10 mouse cellular contexts compared by ENCODE assay signal in the genomic region with DNA sequence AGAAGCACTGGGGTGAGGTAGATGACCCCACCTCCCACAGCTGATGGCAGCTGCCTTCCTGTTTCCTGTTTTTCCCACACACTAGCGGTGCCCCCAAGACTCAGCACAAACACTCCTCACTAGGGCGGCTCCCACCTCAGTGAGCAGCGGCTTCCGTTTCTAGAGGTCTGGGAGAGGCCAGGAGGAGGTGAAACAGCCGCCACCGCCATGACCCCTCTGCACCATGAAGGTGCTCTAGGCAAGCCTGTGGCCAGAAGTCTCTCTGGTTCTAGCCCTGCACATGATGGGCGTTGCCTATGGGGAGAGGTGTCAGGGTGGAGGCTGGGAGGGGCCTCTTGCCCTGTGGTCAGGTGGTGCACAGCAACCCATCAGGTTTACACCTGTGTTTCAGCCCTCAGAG. TPM values are rescaled to one million over a fixed set of nuclear protein-coding genes. Genes with fewer than 3 reads are reported as not detected.
DNase-seq lines count a peak whose midpoint lies in the region; ATAC-seq and TF ChIP-seq lines count a peak whose summit lies in the region.
"Had no signal": no experiment of that assay in that cellular context is flagged by ENCODE, and none has a peak within 500 bp of the region (broad histone marks: within the 10 kb centered on the region; RNA-seq: fewer than 3 reads in every experiment).

No protein-coding gene starts in this region.

- WGBS in lung, embryonic 15.5 days = 48% methylated on average over 7 of the region's 7 CpGs
- 56% methylated on average over 7 of the region's 7 CpGs for WGBS in stomach, embryonic 16.5 days
- WGBS in forebrain, postnatal 0 days = 81% methylated on average over 7 of the region's 7 CpGs
- WGBS in midbrain, embryonic 15.5 days = 82% methylated on average over 7 of the region's 7 CpGs

- H3K27ac ChIP-seq in lung, embryonic 15.5 days = peak overlapping the region; percentile 14; the same call in 1 of the 2 replicates
- 0 out of 2 replicates have a peak overlapping the region, but pooled peaks have one; percentile 14 for H3K27ac ChIP-seq in stomach, embryonic 16.5 days (ENCODE audit: low read length)
- H3K27ac ChIP-seq in forebrain, postnatal 0 days (ENCODE audit: low read depth, low read length) = no peak overlapping the region
- no peak overlapping the region for H3K27ac ChIP-seq in midbrain, embryonic 15.5 days
- H3K27ac ChIP-seq: stomach, embryonic 15.5 days had no signal

- intact Hi-C loops in heart, postnatal 36 days (cut with DNase I) = loop anchor here (5.0 kb wide), 1 partner anchor 127 kb away; no protein-coding TSS in a partner anchor

- peak overlapping the region; percentile 5; the same call in 1 of the 2 replicates for H3K4me2 ChIP-seq in lung, embryonic 15.5 days
- H3K4me2 ChIP-seq in stomach, embryonic 16.5 days (ENCODE audit: low read depth, low read length) = no peak overlapping the region
- H3K4me2 ChIP-seq in forebrain, postnatal 0 days (ENCODE audit: low read depth) = no peak overlapping the region
- H3K4me2 ChIP-seq in midbrain, embryonic 15.5 days = no peak overlapping the region
- H3K4me2 ChIP-seq: stomach, embryonic 15.5 days had no signal

- H3K9ac ChIP-seq in lung, embryonic 15.5 days = no peak overlapping the region
- no peak overlapping the region for H3K9ac ChIP-seq in stomach, embryonic 16.5 days (ENCODE audit: low read length)
- no peak overlapping the region for H3K9ac ChIP-seq in forebrain, postnatal 0 days
- H3K9ac ChIP-seq in midbrain, embryonic 15.5 days = no peak overlapping the region
- H3K9ac ChIP-seq: stomach, embryonic 15.5 days had no signal

- H3K27me3 ChIP-seq in lung, embryonic 15.5 days = no peaks in the 10 kb centered on the region
- H3K27me3 ChIP-seq in stomach, embryonic 16.5 days (ENCODE audit: control insufficient read depth, insufficient read depth, low read length) = no peaks in the 10 kb centered on the region
- no peaks in the 10 kb centered on the region for H3K27me3 ChIP-seq in forebrain, postnatal 0 days (ENCODE audit: insufficient read depth, low read length)
- H3K27me3 ChIP-seq in midbrain, embryonic 15.5 days (replicated peaks) = no peaks in the 10 kb centered on the region
- H3K27me3 ChIP-seq: stomach, embryonic 15.5 days had no signal

- peaks cover 15% of the 10 kb centered on the region; the same call in 1 of the 2 replicates for H3K36me3 ChIP-seq in lung, embryonic 15.5 days
- H3K36me3 ChIP-seq in stomach, embryonic 16.5 days (ENCODE audit: control insufficient read depth, insufficient read depth, low read length) = 0 out of 2 replicates have a peak, but pooled peaks cover 12% of the 10 kb centered on the region
- peaks cover 12% of the 10 kb centered on the region; the same call in 1 of the 2 replicates for H3K36me3 ChIP-seq in forebrain, postnatal 0 days (ENCODE audit: insufficient read depth)
- H3K36me3 ChIP-seq in midbrain, embryonic 15.5 days (replicated peaks) = peaks cover 9% of the 10 kb centered on the region; the same call in 1 of the 2 replicates

- peak; percentile 33; the same call in 1 of the 2 replicates for ATAC-seq in lung, embryonic 15.5 days (ENCODE audit: borderline replicate concordance, extremely low read depth, low FRiP score, low TSS enrichment)
- ATAC-seq in stomach, embryonic 16.5 days (ENCODE audit: insufficient read depth, low FRiP score) = peak; percentile 30; the same call in 1 of the 2 replicates
- ATAC-seq in forebrain, postnatal 0 days = no peak
- no peak for ATAC-seq in midbrain, embryonic 15.5 days (replicated peaks)

- DNase-seq in heart, adult 18-20 months = peak; percentile 55 to 79
- DNase-seq in heart, adult 8-10 months (ENCODE audit: low spot score) = no peak
- peak; percentile 31 to 51 for DNase-seq in heart, postnatal 36 days
- DNase-seq in cerebellum, postnatal 14 days = no peak
- DNase-seq in forebrain, postnatal 0 days = no peak

- H3K4me1 ChIP-seq in lung, embryonic 15.5 days = no peaks in the 10 kb centered on the region
- 0 out of 2 replicates have a peak, but pooled peaks cover 3% of the 10 kb centered on the region for H3K4me1 ChIP-seq in stomach, embryonic 16.5 days (ENCODE audit: control insufficient read depth, insufficient read depth, low read length)
- H3K4me1 ChIP-seq in forebrain, postnatal 0 days (ENCODE audit: insufficient read depth) = no peaks in the 10 kb centered on the region
- no peaks in the 10 kb centered on the region for H3K4me1 ChIP-seq in midbrain, embryonic 15.5 days
- H3K4me1 ChIP-seq: stomach, embryonic 15.5 days had no signal

- H3K4me3 ChIP-seq in lung, embryonic 15.5 days = no peak overlapping the region
- no peak overlapping the region for H3K4me3 ChIP-seq in stomach, embryonic 16.5 days (replicated peaks; ENCODE audit: low read length)
- H3K4me3 ChIP-seq in forebrain, postnatal 0 days (ENCODE audit: low read depth, low read length) = no peak overlapping the region
- H3K4me3 ChIP-seq in midbrain, embryonic 15.5 days = no peak overlapping the region
- H3K4me3 ChIP-seq: stomach, embryonic 15.5 days had no signal

- no peak for TF ChIP-seq CTCF in forebrain, postnatal 0 days (IDR thresholded peaks at IDR 0.05; ENCODE audit: low read depth)

- H3K9me3 ChIP-seq in lung, embryonic 15.5 days = no peaks in the 10 kb centered on the region
- no peaks in the 10 kb centered on the region for H3K9me3 ChIP-seq in stomach, embryonic 16.5 days (replicated peaks; ENCODE audit: control insufficient read depth, low read length)
- no peaks in the 10 kb centered on the region for H3K9me3 ChIP-seq in forebrain, postnatal 0 days (ENCODE audit: low read length)
- no peaks in the 10 kb centered on the region for H3K9me3 ChIP-seq in midbrain, embryonic 15.5 days
- H3K9me3 ChIP-seq: stomach, embryonic 15.5 days had no signal

RNA-seq across cellular contexts. Expression of a gene that starts 37.9 kb away (rescaled TPM):
- not detected for total RNA-seq in heart, adult 18-20 months (2021)
- not detected for total RNA-seq in heart, adult 8-10 months (2022)
- not detected for total RNA-seq in heart, postnatal 36 days (2021)
- not detected in 2 replicates for polyA plus RNA-seq in lung, embryonic 15.5 days (2015; fragmentation: Nextera tagmentation; extraction: Ambion mirVana)
- not detected in 2 replicates for polyA plus RNA-seq in stomach, embryonic 16.5 days (2015; fragmentation: Nextera tagmentation; extraction: Ambion mirVana)
- 0.14 and 0.31 TPM in 2 replicates for total RNA-seq in forebrain, postnatal 0 days (2014; rRNA removed)
- not detected in 2 replicates for polyA plus RNA-seq in forebrain, postnatal 0 days (2015; fragmentation: Nextera tagmentation; extraction: Ambion mirVana)
- polyA plus RNA-seq in midbrain, embryonic 15.5 days (2015; fragmentation: Nextera tagmentation; extraction: Ambion mirVana) = not detected in 2 replicates
- total RNA-seq: MEL had no signal
- polyA plus RNA-seq: stomach, embryonic 15.5 days had no signal

Comparison
In these comparisons a context has a peak if more than half of its experiments do, and no peak if none do; other contexts are left out.
1. DNase-seq: peak in heart, adult 18-20 months (2 of 2) and heart, postnatal 36 days (2 of 2); none in heart, adult 8-10 months (single experiment), cerebellum, postnatal 14 days (0 of 2) and forebrain, postnatal 0 days (single experiment).
2. ATAC-seq: peak in lung, embryonic 15.5 days (single experiment) and stomach, embryonic 16.5 days (single experiment); none in forebrain, postnatal 0 days (single experiment) and midbrain, embryonic 15.5 days (single experiment).
3. H3K27ac ChIP-seq: peak in lung, embryonic 15.5 days (single experiment) and stomach, embryonic 16.5 days (single experiment); none in forebrain, postnatal 0 days (single experiment) and midbrain, embryonic 15.5 days (single experiment).